ENCODE assay signal across 21 mouse cellular contexts in genomic region chr5:22025746-22026145, GRCm38 (mm10).
DNase-seq lines count a peak whose midpoint lies in the region; ATAC-seq and TF ChIP-seq lines count a peak whose summit lies in the region.
"Had no signal": no experiment of that assay in that cellular context is flagged by ENCODE, and none has a peak within 500 bp of the region (broad histone marks: within the 10 kb centered on the region; RNA-seq: fewer than 3 reads in every experiment).

No protein-coding gene starts in this region.

- H3K27me3 ChIP-seq in cerebellum, adult 2 months (ENCODE audit: control insufficient read depth, insufficient read depth, low read length) = no peaks in the 10 kb centered on the region
- H3K27me3 ChIP-seq: limb, embryonic 15.5 days; midbrain, embryonic 12.5 days; neural tube, embryonic 15.5 days had no signal

- no peak for ATAC-seq in megakaryocyte progenitor cell, adult 5-6 weeks (replicated peaks; ENCODE audit: poor library complexity)
- ATAC-seq: CD4-positive, CD25-positive, alpha-beta regulatory T cell, adult 4 months; forebrain, embryonic 16.5 days; inflammation-experienced regulatory T-cells, adult 6 months had no signal

- no peak for TF ChIP-seq POLR2A in cerebellum, adult 2 months (IDR thresholded peaks at IDR 0.05; ENCODE audit: borderline replicate concordance, insufficient read depth, low read length)

- DNase-seq in kidney, postnatal 10 days = peak; percentile 19
- no peak for DNase-seq in kidney, adult 18-20 months
- DNase-seq in A20 (ENCODE audit: low read depth, low spot score) = peak; percentile 26
- DNase-seq in Muller cell, postnatal 12 days (ENCODE audit: inconsistent ontology term) = peak; percentile 30
- peak; percentile 79 to 83 for DNase-seq in cerebellum, adult 2 months
- no peak for DNase-seq in layer of hippocampus, adult 9-11 months
- DNase-seq in embryo, embryonic 11 days = no peak
- DNase-seq: adrenal gland, postnatal 36 days; lung, embryonic 14.5 days; thymus, adult 18-20 months had no signal

- peaks cover 7% of the 10 kb centered on the region; the same call in 1 of the 2 replicates for H3K4me1 ChIP-seq in cerebellum, adult 2 months (ENCODE audit: control insufficient read depth, insufficient read depth, low read length)
- H3K4me1 ChIP-seq: limb, embryonic 15.5 days; midbrain, embryonic 12.5 days; neural tube, embryonic 15.5 days had no signal

- 13% methylated on average over 4 of the region's 4 CpGs for WGBS in cerebellum, adult 2 months

- no peak overlapping the region for H3K4me3 ChIP-seq in cerebellum, adult 2 months (replicated peaks; ENCODE audit: insufficient read depth, low read depth, low read length)
- H3K4me3 ChIP-seq: erythroblast, embryonic 14.5 days; hindbrain, embryonic 10.5 days; limb, embryonic 15.5 days; midbrain, embryonic 12.5 days; myocyte; neural tube, embryonic 15.5 days had no signal

- H3K27ac ChIP-seq in cerebellum, adult 2 months (ENCODE audit: insufficient read depth, low read length) = no peak overlapping the region
- H3K27ac ChIP-seq: hindbrain, embryonic 10.5 days; limb, embryonic 15.5 days; macrophage; midbrain, embryonic 12.5 days; neural tube, embryonic 15.5 days had no signal

- TF ChIP-seq CTCF in cerebellum, adult 2 months (IDR thresholded peaks at IDR 0.05; ENCODE audit: borderline replicate concordance, insufficient read depth, low read depth, low read length) = no peak

Comparison
In these comparisons a context has a peak if more than half of its experiments do, and no peak if none do; other contexts are left out.
1. DNase-seq: peak in kidney, postnatal 10 days (single experiment), A20 (single experiment), Muller cell, postnatal 12 days (single experiment) and cerebellum, adult 2 months (2 of 2); none in kidney, adult 18-20 months (single experiment), layer of hippocampus, adult 9-11 months (single experiment) and embryo, embryonic 11 days (single experiment).